ENCODE assay signal across 8 mouse cellular contexts in genomic region chr19:10895016-10895528, GRCm38 (mm10). TPM values are rescaled to one million over a fixed set of nuclear protein-coding genes. Genes with fewer than 3 reads are reported as not detected.
A peak's percentile ranks its signal among the peaks of the same experiment; 100 is the strongest.
DNase-seq lines count a peak whose midpoint lies in the region; ATAC-seq lines count a peak whose summit lies in the region.

Gene Prpf19, plus strand, starts transcription at chr19:10895231.

- H3K4me1 ChIP-seq in hindbrain, embryonic 11.5 days (replicated peaks; ENCODE audit: control insufficient read depth, insufficient read depth, low read length), result no peaks in the 10 kb centered on the region; the same call in 1 of the 2 replicates

- no peaks in the 10 kb centered on the region for H3K9me3 ChIP-seq in hindbrain, embryonic 11.5 days (ENCODE audit: control insufficient read depth, low read length)

- peak within 1 kb of the TSS; percentile 79 for H3K9ac ChIP-seq in hindbrain, embryonic 11.5 days (ENCODE audit: low read depth, low read length)

- peak within 1 kb of the TSS; percentile 67 for H3K4me3 ChIP-seq in hindbrain, embryonic 11.5 days (ENCODE audit: low read depth, low read length)

- WGBS in hindbrain, embryonic 11.5 days, result under 1% methylated on average over 43 of the region's 43 CpGs

- peak; percentile 96 for DNase-seq in MN1 (ENCODE audit: low spot score)
- DNase-seq in cerebellum, adult 9-10 months, result peak; percentile 97
- DNase-seq in frontal cortex, adult 2 months (ENCODE audit: extremely low spot score in 1 of 2, low spot score in 1 of 2), result peak; percentile 96 to 99
- peak; percentile 99 for DNase-seq in hindbrain, embryonic 11.5 days (ENCODE audit: low spot score)
- DNase-seq in layer of hippocampus, postnatal 10 days (ENCODE audit: low spot score in 2 of 2), result peak; percentile 99 to 100
- peak; percentile 99 for DNase-seq in lung, postnatal 10 days
- peak; percentile 97 for DNase-seq in ovary, postnatal 36 days (ENCODE audit: low spot score)
- DNase-seq in thymus, postnatal 25 days, result peak; percentile 98

- H3K27me3 ChIP-seq in hindbrain, embryonic 11.5 days (ENCODE audit: control insufficient read depth, insufficient read depth, low read length), result no peaks in the 10 kb centered on the region

- ATAC-seq in hindbrain, embryonic 11.5 days (ENCODE audit: low FRiP score), result peak; percentile 96

- peak within 1 kb of the TSS; percentile 82 for H3K4me2 ChIP-seq in hindbrain, embryonic 11.5 days (replicated peaks; ENCODE audit: low read depth, low read length)

- 0 out of 2 replicates have a peak, but pooled peaks cover 3% of the 10 kb centered on the region for H3K36me3 ChIP-seq in hindbrain, embryonic 11.5 days (ENCODE audit: control insufficient read depth, insufficient read depth, low read length)

- H3K27ac ChIP-seq in hindbrain, embryonic 11.5 days (ENCODE audit: low read depth, low read length), result peak within 1 kb of the TSS; percentile 92

RNA-seq across cellular contexts. Expression of gene Prpf19, which starts in this region (rescaled TPM):
- 187 and 207 TPM in 2 replicates for polyA plus RNA-seq in frontal cortex, adult 2 months (2012; rRNA removed)
- polyA plus RNA-seq in hindbrain, embryonic 11.5 days (2014; fragmentation: Nextera tagmentation; extraction: Ambion mirVana), result 50.4 and 58.6 TPM in 2 replicates
- total RNA-seq in layer of hippocampus, postnatal 10 days (2021), result 100 to 1,000 TPM; 191 to 208 TPM

Comparison
In these comparisons a context has a peak if more than half of its experiments do, and no peak if none do; other contexts are left out.
1. Peak in every context shown above with its lines: DNase-seq, ATAC-seq, H3K4me3 ChIP-seq and H3K27ac ChIP-seq.